ENCODE assay signal across 8 mouse cellular contexts in the genomic region with DNA sequence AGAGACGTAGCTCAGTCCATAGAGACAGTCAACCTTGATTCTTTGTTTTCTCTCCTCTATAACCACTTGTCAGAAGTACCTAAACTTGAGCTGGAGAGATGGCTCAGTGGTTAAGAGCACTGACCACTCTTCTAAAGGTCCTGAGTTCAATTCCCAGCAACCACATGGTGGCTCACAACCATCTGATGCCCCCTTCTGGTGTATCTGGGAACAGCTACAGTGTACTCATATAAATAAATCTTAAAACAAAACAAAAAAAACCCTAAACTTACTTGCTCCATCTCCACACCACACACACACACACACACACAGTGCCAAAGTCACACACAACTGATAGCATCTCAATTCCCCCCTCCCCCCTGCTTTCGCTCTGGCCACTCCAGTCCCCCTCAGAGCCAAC. TPM values are rescaled to one million over a fixed set of nuclear protein-coding genes. Genes with fewer than 3 reads are reported as not detected.
DNase-seq lines count a peak whose midpoint lies in the region; ATAC-seq and TF ChIP-seq lines count a peak whose summit lies in the region.

No protein-coding gene starts in this region.

- no peaks in the 10 kb centered on the region for H3K27me3 ChIP-seq in thymus, adult 2 months (ENCODE audit: control insufficient read depth, insufficient read depth, low read length)
- H3K27me3 ChIP-seq in limb, embryonic 12.5 days: no peaks in the 10 kb centered on the region

- H3K36me3 ChIP-seq in thymus, adult 2 months (ENCODE audit: control insufficient read depth, insufficient read depth, low read length): peaks cover 10% of the 10 kb centered on the region
- peaks cover 18% of the 10 kb centered on the region for H3K36me3 ChIP-seq in limb, embryonic 12.5 days

- no peak for ATAC-seq in cerebellum, adult (ENCODE audit: insufficient number of reproducible peaks, low FRiP score, low TSS enrichment)
- no peak for ATAC-seq in limb, embryonic 12.5 days (ENCODE audit: insufficient number of reproducible peaks, insufficient read depth, low FRiP score, low TSS enrichment, low read depth)

- H3K4me1 ChIP-seq in thymus, adult 2 months (replicated peaks; ENCODE audit: control insufficient read depth, insufficient read depth, low read length): peaks cover 5% of the 10 kb centered on the region
- H3K4me1 ChIP-seq in limb, embryonic 12.5 days (replicated peaks): peaks cover 30% of the 10 kb centered on the region

- no peak overlapping the region for H3K4me3 ChIP-seq in thymus, adult 2 months (ENCODE audit: control insufficient read depth, insufficient read depth, low read length)
- H3K4me3 ChIP-seq in limb, embryonic 12.5 days (replicated peaks): peak overlapping the region; percentile 75

- peak overlapping the region; percentile 95 for H3K4me2 ChIP-seq in limb, embryonic 12.5 days

- 86% methylated on average over 2 of the region's 2 CpGs for WGBS in thymus, adult 2 months
- 82% methylated on average over 2 of the region's 2 CpGs for WGBS in limb, embryonic 12.5 days

- H3K9ac ChIP-seq in limb, embryonic 12.5 days (replicated peaks): 0 out of 2 replicates have a peak overlapping the region, but pooled peaks have one; percentile 84

- no peak for TF ChIP-seq POLR2A in thymus, adult 2 months (IDR thresholded peaks at IDR 0.05; ENCODE audit: control insufficient read depth, extremely low read depth, insufficient read depth, low read length, poor library complexity)

- TF ChIP-seq CTCF in thymus, adult 2 months (IDR thresholded peaks at IDR 0.05; ENCODE audit: borderline replicate concordance, control insufficient read depth, extremely low read depth, insufficient read depth, low read length, poor library complexity): no peak

- intact Hi-C loops in left cerebral cortex, postnatal 4 days (cut with DNase I): no loop called here

- no peak overlapping the region for H3K27ac ChIP-seq in thymus, adult 2 months (ENCODE audit: control insufficient read depth, insufficient read depth, low read length)
- no peak overlapping the region for H3K27ac ChIP-seq in limb, embryonic 12.5 days

- peak; percentile 14 to 24 for DNase-seq in cerebellum, postnatal 10 days
- peak; percentile 6 for DNase-seq in thymus, postnatal 0 days (ENCODE audit: low spot score)
- DNase-seq in thymus, adult 2 months: no peak
- no peak for DNase-seq in yolk sac, embryonic 10.5 days (ENCODE audit: low spot score)
- no peak for DNase-seq in left cerebral cortex, postnatal 4 days
- no peak for DNase-seq in ovary, adult 18-20 months (ENCODE audit: low spot score)

- no peaks in the 10 kb centered on the region for H3K9me3 ChIP-seq in limb, embryonic 12.5 days

RNA-seq across cellular contexts. Expression of a gene that starts 1.3 kb away (rescaled TPM):
- 65.6 and 69.6 TPM in 2 replicates for polyA plus RNA-seq in thymus, postnatal 0 days (2015; fragmentation: Nextera tagmentation; extraction: Ambion mirVana)
- polyA plus RNA-seq in thymus, adult 2 months (2012; rRNA removed): 28.0 and 31.0 TPM in 2 replicates
- polyA plus RNA-seq in limb, embryonic 12.5 days (2016; fragmentation: Nextera tagmentation; extraction: Ambion mirVana): 70.5 and 79.0 TPM in 2 replicates
- 1 to 10 TPM; 6.8 to 8.1 TPM for total RNA-seq in left cerebral cortex, postnatal 4 days (2021)

RNA-seq across cellular contexts. Expression of a gene that starts 1.7 kb away (rescaled TPM):
- polyA plus RNA-seq in thymus, postnatal 0 days (2015; fragmentation: Nextera tagmentation; extraction: Ambion mirVana): 20.9 and 21.4 TPM in 2 replicates
- 5.3 and 7.0 TPM in 2 replicates for polyA plus RNA-seq in thymus, adult 2 months (2012; rRNA removed)
- 12.6 and 15.1 TPM in 2 replicates for polyA plus RNA-seq in limb, embryonic 12.5 days (2016; fragmentation: Nextera tagmentation; extraction: Ambion mirVana)
- total RNA-seq in left cerebral cortex, postnatal 4 days (2021): 10 to 100 TPM; 44.1 to 55.6 TPM

RNA-seq across cellular contexts. Expression of a gene that starts 16.4 kb away (rescaled TPM):
- 2.6 and 2.9 TPM in 2 replicates for polyA plus RNA-seq in thymus, postnatal 0 days (2015; fragmentation: Nextera tagmentation; extraction: Ambion mirVana)
- polyA plus RNA-seq in thymus, adult 2 months (2012; rRNA removed): 0.31 and 0.32 TPM in 2 replicates
- not detected in 2 replicates for polyA plus RNA-seq in limb, embryonic 12.5 days (2016; fragmentation: Nextera tagmentation; extraction: Ambion mirVana)
- total RNA-seq in left cerebral cortex, postnatal 4 days (2021): not detected

Comparison
In these comparisons a context has a peak if more than half of its experiments do, and no peak if none do; other contexts are left out.
1. DNase-seq: peak in cerebellum, postnatal 10 days (2 of 2) and thymus, postnatal 0 days (single experiment); none in thymus, adult 2 months (single experiment), yolk sac, embryonic 10.5 days (single experiment), left cerebral cortex, postnatal 4 days (single experiment) and ovary, adult 18-20 months (single experiment).